In the genomic region with DNA sequence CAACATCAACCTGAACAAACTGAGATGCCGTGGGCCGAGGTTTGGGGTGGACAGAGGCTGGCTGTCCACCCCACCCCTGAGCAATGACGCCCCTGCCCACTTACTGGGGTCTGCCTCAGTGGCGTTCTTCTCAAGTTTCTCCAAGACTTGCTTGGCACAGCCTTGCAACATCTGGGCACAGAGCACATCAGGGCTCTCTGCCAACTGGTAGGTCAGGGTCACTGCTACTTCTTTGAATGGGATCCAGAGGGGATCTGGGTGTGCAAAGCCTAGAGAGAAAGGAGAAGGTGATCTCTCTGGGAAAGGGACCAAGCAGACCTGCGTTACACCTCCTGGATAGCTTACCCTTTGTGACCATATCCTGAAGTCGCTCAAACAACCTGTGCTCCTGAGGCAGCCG, we compare ENCODE assay signal across 19 mouse cellular contexts. TPM values are rescaled to one million over a fixed set of nuclear protein-coding genes. Genes with fewer than 3 reads are reported as not detected.
A peak's percentile ranks its signal among the peaks of the same experiment; 100 is the strongest.
DNase-seq lines count a peak whose midpoint lies in the region; ATAC-seq lines count a peak whose summit lies in the region.
"Had no signal": no experiment of that assay in that cellular context is flagged by ENCODE, and none has a peak within 500 bp of the region (broad histone marks: within the 10 kb centered on the region; RNA-seq: fewer than 3 reads in every experiment).

No protein-coding gene starts in this region.

- no peak overlapping the region for H3K4me3 ChIP-seq in liver, embryonic 16.5 days (ENCODE audit: low read depth, low read length)
- H3K4me3 ChIP-seq in midbrain, embryonic 11.5 days (ENCODE audit: low read depth, low read length), result no peak overlapping the region
- H3K4me3 ChIP-seq: embryonic facial prominence, embryonic 12.5 days; heart, embryonic 12.5 days; hindbrain, embryonic 15.5 days had no signal

- H3K4me1 ChIP-seq in liver, embryonic 16.5 days (ENCODE audit: control insufficient read depth, low read depth, low read length), result peaks cover 6% of the 10 kb centered on the region; the same call in 1 of the 2 replicates
- no peaks in the 10 kb centered on the region for H3K4me1 ChIP-seq in midbrain, embryonic 11.5 days (ENCODE audit: control insufficient read depth, insufficient read depth, low read length)
- H3K4me1 ChIP-seq: hindbrain, embryonic 15.5 days had no signal

- no peaks in the 10 kb centered on the region for H3K9me3 ChIP-seq in liver, embryonic 16.5 days (replicated peaks; ENCODE audit: control insufficient read depth, low read length)
- H3K9me3 ChIP-seq in midbrain, embryonic 11.5 days (ENCODE audit: control insufficient read depth, low read length), result no peaks in the 10 kb centered on the region
- H3K9me3 ChIP-seq: embryonic facial prominence, embryonic 12.5 days; heart, embryonic 12.5 days; hindbrain, embryonic 15.5 days had no signal

- no peak for ATAC-seq in liver, embryonic 16.5 days (ENCODE audit: low read depth)
- ATAC-seq in midbrain, embryonic 11.5 days (ENCODE audit: low FRiP score), result no peak
- ATAC-seq: activated CD4-positive, CD25-positive, alpha-beta regulatory T cell, adult 4 months; forebrain, postnatal 0 days; inflammation-experienced regulatory T-cells, adult 6 months; Patski had no signal

- no peak for DNase-seq in liver
- DNase-seq in adipocyte (ENCODE audit: low spot score), result peak; percentile 75
- peak; percentile 71 for DNase-seq in adrenal gland, adult 8-10 months
- DNase-seq in adrenal gland, postnatal 36 days, result peak; percentile 78 to 84
- DNase-seq in left cerebral cortex, adult 11 months (ENCODE audit: low spot score), result no peak
- DNase-seq in midbrain, embryonic 11.5 days (ENCODE audit: low spot score, missing footprints), result no peak
- DNase-seq in heart, postnatal 36 days, result no peak
- DNase-seq: cerebellum, adult 11-12 months; cerebellum, adult 9-10 months; cerebellum, postnatal 25 days; forebrain, postnatal 0 days; gastrocnemius, postnatal 14 days had no signal

- peaks cover 100% of the 10 kb centered on the region for H3K36me3 ChIP-seq in liver, embryonic 16.5 days (ENCODE audit: control insufficient read depth, insufficient read depth)
- peaks cover 83% of the 10 kb centered on the region for H3K36me3 ChIP-seq in midbrain, embryonic 11.5 days (ENCODE audit: control insufficient read depth, insufficient read depth, low read length)

- no peak overlapping the region for H3K4me2 ChIP-seq in liver, embryonic 16.5 days (ENCODE audit: low read depth, low read length)
- no peak overlapping the region for H3K4me2 ChIP-seq in midbrain, embryonic 11.5 days
- H3K4me2 ChIP-seq: embryonic facial prominence, embryonic 12.5 days; heart, embryonic 12.5 days; hindbrain, embryonic 15.5 days had no signal

- intact Hi-C loops in heart, postnatal 36 days (cut with DNase I), result no loop called here

- peak overlapping the region; percentile 64 for H3K27ac ChIP-seq in liver, embryonic 16.5 days (ENCODE audit: low read length)
- H3K27ac ChIP-seq in midbrain, embryonic 11.5 days (ENCODE audit: low read depth, low read length), result no peak overlapping the region
- H3K27ac ChIP-seq: embryonic facial prominence, embryonic 12.5 days; hindbrain, embryonic 15.5 days had no signal

- no peaks in the 10 kb centered on the region for H3K27me3 ChIP-seq in liver, embryonic 16.5 days (ENCODE audit: control insufficient read depth, insufficient read depth, low read depth, low read length)
- H3K27me3 ChIP-seq in midbrain, embryonic 11.5 days (ENCODE audit: control insufficient read depth, insufficient read depth, low read length), result no peaks in the 10 kb centered on the region
- H3K27me3 ChIP-seq: embryonic facial prominence, embryonic 12.5 days; heart, embryonic 12.5 days; hindbrain, embryonic 15.5 days; Patski had no signal

- H3K9ac ChIP-seq in liver, embryonic 16.5 days (ENCODE audit: low read depth, low read length), result no peak overlapping the region
- H3K9ac ChIP-seq in midbrain, embryonic 11.5 days (ENCODE audit: low read length), result no peak overlapping the region
- H3K9ac ChIP-seq: embryonic facial prominence, embryonic 12.5 days; forebrain, postnatal 0 days; heart, embryonic 12.5 days; hindbrain, embryonic 15.5 days had no signal

- WGBS in liver, embryonic 16.5 days (ENCODE audit: insufficient replicate concordance), result 88% methylated on average over 7 of the region's 7 CpGs
- WGBS in midbrain, embryonic 11.5 days, result 93% methylated on average over 7 of the region's 7 CpGs

RNA-seq across cellular contexts. Expression of a gene that starts 7.0 kb away (rescaled TPM):
- polyA plus RNA-seq in liver, embryonic 16.5 days (2015; fragmentation: Nextera tagmentation; extraction: Ambion mirVana), result 1,120 and 1,202 TPM in 2 replicates
- total RNA-seq in adrenal gland, adult 8-10 months (2022), result 1,000 to 10,000 TPM; 1,769 to 2,176 (median 2,111) TPM
- 1,000 to 10,000 TPM; 2,066 to 3,178 TPM for total RNA-seq in adrenal gland, postnatal 36 days (2021)
- 2,357 and 2,675 TPM in 2 replicates for polyA plus RNA-seq in midbrain, embryonic 11.5 days (2014; fragmentation: Nextera tagmentation; extraction: Ambion mirVana)
- 1,000 to 10,000 TPM; 4,473 to 4,723 TPM for total RNA-seq in heart, postnatal 36 days (2021)

RNA-seq across cellular contexts. Expression of a gene that starts 18.2 kb away (rescaled TPM):
- 96.1 and 98.1 TPM in 2 replicates for polyA plus RNA-seq in liver, embryonic 16.5 days (2015; fragmentation: Nextera tagmentation; extraction: Ambion mirVana)
- total RNA-seq in adrenal gland, adult 8-10 months (2022), result 10 to 100 TPM; 10.6 to 40.2 (median 26.6) TPM
- total RNA-seq in adrenal gland, postnatal 36 days (2021), result 10 to 100 TPM; 18.5 to 25.6 TPM
- polyA plus RNA-seq in midbrain, embryonic 11.5 days (2014; fragmentation: Nextera tagmentation; extraction: Ambion mirVana), result 127 and 140 TPM in 2 replicates
- total RNA-seq in heart, postnatal 36 days (2021), result 10 to 100 TPM; 20.8 to 25.3 TPM

RNA-seq across cellular contexts. Expression of a gene that starts 18.3 kb away (rescaled TPM):
- 145 and 162 TPM in 2 replicates for polyA plus RNA-seq in liver, embryonic 16.5 days (2015; fragmentation: Nextera tagmentation; extraction: Ambion mirVana)
- 100 to 1,000 TPM; 155 to 179 (median 167) TPM for total RNA-seq in adrenal gland, adult 8-10 months (2022)
- 100 to 1,000 TPM; 176 to 205 TPM for total RNA-seq in adrenal gland, postnatal 36 days (2021)
- polyA plus RNA-seq in midbrain, embryonic 11.5 days (2014; fragmentation: Nextera tagmentation; extraction: Ambion mirVana), result 200 and 208 TPM in 2 replicates
- 100 to 1,000 TPM; 308 to 334 TPM for total RNA-seq in heart, postnatal 36 days (2021)

RNA-seq across cellular contexts. Expression of a gene that starts 28.2 kb away (rescaled TPM):
- polyA plus RNA-seq in liver, embryonic 16.5 days (2015; fragmentation: Nextera tagmentation; extraction: Ambion mirVana), result 3.0 and 4.2 TPM in 2 replicates
- 10 to 100 TPM; 15.2 to 60.0 (median 37.1) TPM for total RNA-seq in adrenal gland, adult 8-10 months (2022)
- 10 to 100 TPM; 18.4 to 21.8 TPM for total RNA-seq in adrenal gland, postnatal 36 days (2021)
- 8.4 and 8.6 TPM in 2 replicates for polyA plus RNA-seq in midbrain, embryonic 11.5 days (2014; fragmentation: Nextera tagmentation; extraction: Ambion mirVana)
- total RNA-seq in heart, postnatal 36 days (2021), result 1 to 10 TPM; 6.6 to 9.4 TPM

RNA-seq across cellular contexts. Expression of a gene that starts 41.5 kb away (rescaled TPM):
- 25.2 and 25.3 TPM in 2 replicates for polyA plus RNA-seq in liver, embryonic 16.5 days (2015; fragmentation: Nextera tagmentation; extraction: Ambion mirVana)
- total RNA-seq in adrenal gland, adult 8-10 months (2022), result 10 to 100 TPM; 41.6 to 48.8 (median 43.4) TPM
- total RNA-seq in adrenal gland, postnatal 36 days (2021), result 10 to 100 TPM; 39.5 to 64.3 TPM
- 55.1 and 58.4 TPM in 2 replicates for polyA plus RNA-seq in midbrain, embryonic 11.5 days (2014; fragmentation: Nextera tagmentation; extraction: Ambion mirVana)
- total RNA-seq in heart, postnatal 36 days (2021), result 10 to 100 TPM; 20.3 to 21.0 TPM

Comparison
In these comparisons a context has a peak if more than half of its experiments do, and no peak if none do; other contexts are left out.
1. DNase-seq: peak in adipocyte (single experiment), adrenal gland, adult 8-10 months (single experiment) and adrenal gland, postnatal 36 days (2 of 2); none in liver (single experiment), left cerebral cortex, adult 11 months (single experiment), midbrain, embryonic 11.5 days (single experiment) and heart, postnatal 36 days (0 of 2).